Mouse (Mus musculus) testis, adult 2 months (tissue): ENCODE results near the gene Ushbp1.

Experiments
- CTCF ChIP-seq: fragments of 200-500 bp; IDR thresholded peaks from 2 replicates; pipeline ENCODE4 v1.5.1; 2012; ENCODE audit warnings: low read depth, mild to moderate bottlenecking, inconsistent platforms, low read length, moderate library complexity; ENCODE audit not compliant: control insufficient read depth, insufficient read depth, insufficient replicate concordance
- POLR2A ChIP-seq: fragments of 200-500 bp; IDR thresholded peaks from 2 replicates; pipeline ENCODE4 v1.6.1; 2012; ENCODE audit warnings: low read depth, mild to moderate bottlenecking, inconsistent platforms, low read length, moderate library complexity; ENCODE audit not compliant: control insufficient read depth

DNA sequence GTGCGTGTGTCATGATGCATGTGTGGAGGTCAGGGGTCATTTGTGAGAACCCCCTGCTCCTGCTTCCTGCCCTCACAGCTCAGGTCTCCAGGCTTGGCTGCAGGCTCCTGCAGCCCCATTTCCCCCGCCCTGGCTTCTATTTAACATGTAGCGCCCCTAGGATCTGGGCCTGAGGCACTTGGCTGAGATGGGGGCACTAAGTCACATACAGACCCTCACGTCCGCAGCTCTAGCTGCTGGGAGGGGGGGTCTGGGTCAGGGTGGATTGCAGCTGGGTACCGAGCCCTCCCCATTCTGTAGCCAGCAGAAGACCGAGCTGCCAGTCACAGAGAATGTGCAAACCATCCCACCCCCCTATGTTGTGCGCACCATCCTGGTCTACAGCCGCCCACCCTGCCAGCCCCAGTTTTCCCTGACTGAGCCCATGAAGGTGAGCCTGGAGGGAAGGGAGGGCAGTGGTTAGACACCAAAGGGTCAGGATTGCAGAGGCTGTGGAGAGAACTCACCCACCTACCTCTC lies 6.9 kb upstream of the Ushbp1 start:
- no peak for TF ChIP-seq CTCF
- TF ChIP-seq POLR2A = no peak
